Mouse (Mus musculus) hindbrain, embryonic 13.5 days (tissue): ENCODE results near the gene Gse1. TPM values are rescaled to one million over a fixed set of nuclear protein-coding genes. Genes with fewer than 3 reads are reported as not detected.

Source experiments
- ATAC-seq: fragments of 200-750 bp; cut with Nextera tagmentation; 2 replicates; pipeline ENCODE4 v1.8.0; 2017; ENCODE audit warnings: moderate TSS enrichment; ENCODE audit not compliant: low FRiP score
- H3K27ac ChIP-seq: fragments of 300-500 bp; sonication (generic); 2 replicates; pipeline ENCODE4 v1.5.1; 2015; ENCODE audit warnings: inconsistent platforms, mild to moderate bottlenecking, moderate library complexity
- H3K27me3 ChIP-seq: fragments of 300-500 bp; sonication (generic); 2 replicates; pipeline ENCODE4 v1.6.1; 2015; ENCODE audit warnings: mild to moderate bottlenecking, inconsistent platforms
- H3K36me3 ChIP-seq: fragments of 300-500 bp; sonication (generic); 2 replicates; pipeline ENCODE4 v1.6.1; 2015; ENCODE audit warnings: mild to moderate bottlenecking, inconsistent platforms
- H3K4me1 ChIP-seq: fragments of 300-500 bp; sonication (generic); replicated peaks from 2 replicates; pipeline ENCODE4 v1.6.1; 2015; ENCODE audit warnings: inconsistent platforms
- H3K4me2 ChIP-seq: fragments of 300-500 bp; sonication (generic); 2 replicates; pipeline ENCODE4 v1.6.1; 2015; ENCODE audit warnings: inconsistent platforms, mild to moderate bottlenecking, moderate library complexity
- H3K4me3 ChIP-seq: fragments of 300-500 bp; sonication (generic); 2 replicates; pipeline ENCODE4 v1.5.1; 2015; ENCODE audit warnings: mild to moderate bottlenecking, inconsistent platforms
- H3K9ac ChIP-seq: fragments of 300-500 bp; sonication (generic); 2 replicates; pipeline ENCODE4 v1.6.1; 2015; ENCODE audit warnings: mild to moderate bottlenecking, inconsistent platforms
- H3K9me3 ChIP-seq: fragments of 300-500 bp; sonication (generic); 2 replicates; pipeline ENCODE4 v1.6.1; 2016; ENCODE audit warnings: inconsistent platforms
- WGBS: fragments of 180-500 bp; shearing (Covaris S2); methylation state at CpG from one replicate; pipeline ENCODE4 v1.1.7; 2015; 5-methylcytosine and 5-hydroxymethylcytosine counted together
- polyA plus RNA-seq: library from polyadenylated mRNA; unstranded; fragments of >200 nt; fragmentation: Nextera tagmentation; extraction: Ambion mirVana; gene quantifications from 2 replicates; pipeline ENCODE4 v1.2.1, GENCODE M21; 2015

The Gse1 gene
- polyA plus RNA-seq, 1 experiment from 2014 or later: 22.1 TPM

DNA sequence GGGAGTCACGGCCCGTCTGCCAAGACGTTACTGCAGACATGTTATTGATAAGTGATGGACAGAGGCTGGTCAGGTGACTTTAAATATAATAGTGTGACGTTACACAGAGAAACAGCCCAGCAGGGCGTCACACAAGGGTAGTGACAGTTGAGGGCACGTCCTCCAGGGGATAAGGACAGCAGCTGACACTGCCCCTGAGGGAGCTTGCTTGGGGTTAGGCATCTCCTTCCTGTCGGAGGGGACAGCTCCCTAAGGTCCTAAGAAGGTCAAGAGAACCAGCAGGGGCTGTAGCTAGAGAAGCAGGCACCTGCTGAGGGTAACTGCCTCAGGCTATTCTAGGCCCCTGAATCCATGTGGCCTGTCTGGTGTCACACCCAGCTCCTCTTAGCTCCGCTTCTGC lies 343.3 kb downstream of the Gse1 start:
- Histone ChIP-seq H3K36me3 (peaks cover 95% of the 10 kb centered on the region), H3K27ac (no peak overlapping the region), H3K4me3 (no peak overlapping the region), H3K4me2 (no peak overlapping the region), H3K4me1 (peaks cover 38% of the 10 kb centered on the region), H3K9me3 (no peaks in the 10 kb centered on the region), H3K9ac (no peak overlapping the region), H3K27me3 (no peaks in the 10 kb centered on the region)
- ATAC-seq: no peak
- 73% methylated on average over 8 of the region's 8 CpGs for WGBS

DNA sequence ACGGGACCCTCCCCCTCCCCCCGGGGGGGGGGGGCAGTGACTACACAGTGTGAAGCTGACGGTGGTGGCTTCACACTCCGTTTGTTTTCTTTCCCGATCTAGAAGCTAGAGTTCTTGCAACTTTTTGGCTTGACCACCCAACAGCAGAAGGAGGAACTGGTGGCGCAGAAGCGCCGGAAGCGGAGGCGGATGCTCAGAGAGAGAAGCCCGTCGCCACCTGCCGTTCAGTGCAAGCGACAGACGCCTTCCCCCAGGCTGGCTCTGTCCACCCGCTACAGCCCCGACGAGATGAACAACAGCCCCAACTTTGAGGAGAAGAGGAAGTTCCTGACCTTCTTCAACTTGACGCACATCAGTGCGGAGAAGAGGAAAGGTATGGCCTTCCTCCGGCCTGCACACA lies 344.3 kb downstream of the Gse1 start:
- 75% methylated on average over 21 of the region's 21 CpGs for WGBS

DNA sequence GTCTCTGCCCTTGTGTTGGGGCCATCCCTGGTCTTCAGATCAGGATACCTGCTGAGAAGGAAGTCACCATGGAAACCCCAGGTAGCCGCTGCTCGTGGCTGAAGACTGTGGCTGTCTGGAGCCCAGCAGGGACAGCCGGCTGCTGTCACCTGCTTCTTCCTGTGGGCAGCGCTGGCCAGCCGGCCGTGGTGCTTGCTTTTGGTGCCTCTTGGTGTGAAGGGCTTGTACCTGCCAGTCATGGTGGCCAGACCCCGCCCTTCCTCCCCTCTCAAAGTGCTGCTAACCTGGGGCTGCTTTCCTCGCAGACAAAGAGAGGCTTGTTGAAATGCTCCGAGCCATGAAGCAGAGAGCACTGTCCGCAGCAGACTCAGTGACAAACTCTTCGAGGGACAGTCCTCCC lies 345.6 kb downstream of the Gse1 start:
- H3K4me3 ChIP-seq: no peak overlapping the region
- no peak for ATAC-seq
- H3K4me1 ChIP-seq: peaks cover 34% of the 10 kb centered on the region
- H3K36me3 ChIP-seq: peaks cover 95% of the 10 kb centered on the region
- 71% methylated on average over 11 of the region's 11 CpGs for WGBS
- peak overlapping the region; percentile 18; the same call in 1 of the 2 replicates for H3K27ac ChIP-seq
- H3K9me3 ChIP-seq: no peaks in the 10 kb centered on the region
- H3K4me2 ChIP-seq: no peak overlapping the region
- H3K27me3 ChIP-seq: no peaks in the 10 kb centered on the region
- no peak overlapping the region for H3K9ac ChIP-seq

More for the DNA sequence above, 344.3 kb downstream of the Gse1 start:
- H3K4me2 ChIP-seq: no peak overlapping the region
- peaks cover 30% of the 10 kb centered on the region for H3K4me1 ChIP-seq
- H3K27me3 ChIP-seq: no peaks in the 10 kb centered on the region
- no peaks in the 10 kb centered on the region for H3K9me3 ChIP-seq
- H3K27ac ChIP-seq: no peak overlapping the region
- no peak for ATAC-seq
- no peak overlapping the region for H3K9ac ChIP-seq
- no peak overlapping the region for H3K4me3 ChIP-seq
- peaks cover 95% of the 10 kb centered on the region for H3K36me3 ChIP-seq

DNA sequence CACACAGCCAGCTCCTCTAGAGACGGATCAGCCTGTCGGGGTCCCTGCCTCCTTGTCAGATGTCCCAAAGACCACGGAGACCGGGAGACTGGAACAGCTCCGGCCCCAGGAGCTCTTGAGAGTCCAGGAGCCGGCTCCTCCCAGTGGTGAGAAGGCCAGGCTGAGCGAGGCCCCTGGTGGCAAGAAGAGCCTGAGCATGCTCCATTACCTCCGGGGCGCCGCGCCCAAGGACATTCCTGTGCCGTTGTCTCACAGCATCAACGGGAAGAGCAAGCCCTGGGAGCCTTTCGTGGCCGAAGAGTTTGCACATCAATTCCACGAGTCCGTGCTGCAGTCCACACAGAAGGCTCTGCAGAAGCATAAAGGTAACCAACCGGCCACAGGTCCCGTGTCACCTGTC lies 346.7 kb downstream of the Gse1 start:
- no peak overlapping the region for H3K4me3 ChIP-seq
- H3K36me3 ChIP-seq: peaks cover 94% of the 10 kb centered on the region
- ATAC-seq: no peak
- no peak overlapping the region for H3K4me2 ChIP-seq
- peaks cover 34% of the 10 kb centered on the region for H3K4me1 ChIP-seq
- H3K27me3 ChIP-seq: no peaks in the 10 kb centered on the region
- H3K9ac ChIP-seq: peak overlapping the region; percentile 49; the same call in 1 of the 2 replicates
- H3K9me3 ChIP-seq: no peaks in the 10 kb centered on the region
- H3K27ac ChIP-seq: no peak overlapping the region
- 75% methylated on average over 19 of the region's 19 CpGs for WGBS

DNA sequence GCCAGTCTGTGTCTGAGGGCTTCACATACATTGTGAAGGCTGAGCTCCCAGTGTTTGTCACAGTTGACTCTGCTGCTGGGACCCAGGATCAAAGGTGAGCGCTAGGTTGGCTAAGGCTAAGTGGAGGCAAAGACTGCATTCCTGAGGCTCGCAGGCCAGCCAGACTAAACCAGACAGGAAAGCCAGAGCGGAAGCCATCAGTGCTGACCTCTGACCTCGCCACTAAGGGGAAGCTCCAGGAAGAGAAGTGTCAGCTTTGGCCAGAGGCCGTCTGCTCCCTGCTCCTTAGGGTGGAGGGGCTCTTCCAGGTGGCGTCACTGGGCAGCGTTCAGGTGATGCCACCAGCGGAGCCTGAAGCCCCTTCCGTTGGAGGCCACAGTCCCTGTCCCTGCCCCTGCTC lies 347.5 kb downstream of the Gse1 start:
- Histone ChIP-seq H3K4me1 (peaks cover 30% of the 10 kb centered on the region), H3K27ac (0 out of 2 replicates have a peak overlapping the region, but pooled peaks have one; percentile 12), H3K4me2 (no peak overlapping the region), H3K9ac (no peak overlapping the region), H3K4me3 (no peak overlapping the region), H3K27me3 (no peaks in the 10 kb centered on the region), H3K9me3 (no peaks in the 10 kb centered on the region), H3K36me3 (peaks cover 98% of the 10 kb centered on the region)
- WGBS: 71% methylated on average over 9 of the region's 9 CpGs
- no peak for ATAC-seq

DNA sequence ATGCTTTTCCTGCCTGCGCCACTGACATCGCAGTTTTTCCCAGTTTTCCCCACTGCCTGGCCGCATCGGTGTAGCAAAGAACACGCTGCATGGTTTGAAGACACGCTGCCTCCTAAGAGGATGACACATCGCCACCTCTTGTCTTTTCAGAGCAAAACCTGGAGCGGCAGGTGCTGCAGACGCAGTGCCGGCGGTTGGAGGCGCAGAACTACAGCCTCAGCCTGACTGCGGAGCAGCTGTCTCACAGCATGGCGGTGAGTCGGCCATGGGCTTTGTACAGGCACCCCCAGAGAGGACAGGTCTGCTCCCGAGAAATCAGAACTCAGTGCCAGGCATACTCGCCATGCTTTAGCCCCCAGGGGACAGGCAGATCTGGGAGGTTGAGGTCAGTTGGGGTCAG lies 349.6 kb downstream of the Gse1 start:
- H3K4me1 ChIP-seq: peaks cover 25% of the 10 kb centered on the region
- H3K27me3 ChIP-seq: no peaks in the 10 kb centered on the region
- no peak for ATAC-seq
- H3K4me2 ChIP-seq: no peak overlapping the region
- no peaks in the 10 kb centered on the region for H3K9me3 ChIP-seq
- peaks cover 95% of the 10 kb centered on the region for H3K36me3 ChIP-seq
- peak overlapping the region; percentile 31 for H3K27ac ChIP-seq
- WGBS: 77% methylated on average over 17 of the region's 17 CpGs
- no peak overlapping the region for H3K4me3 ChIP-seq
- 0 out of 2 replicates have a peak overlapping the region, but pooled peaks have one; percentile 4 for H3K9ac ChIP-seq

DNA sequence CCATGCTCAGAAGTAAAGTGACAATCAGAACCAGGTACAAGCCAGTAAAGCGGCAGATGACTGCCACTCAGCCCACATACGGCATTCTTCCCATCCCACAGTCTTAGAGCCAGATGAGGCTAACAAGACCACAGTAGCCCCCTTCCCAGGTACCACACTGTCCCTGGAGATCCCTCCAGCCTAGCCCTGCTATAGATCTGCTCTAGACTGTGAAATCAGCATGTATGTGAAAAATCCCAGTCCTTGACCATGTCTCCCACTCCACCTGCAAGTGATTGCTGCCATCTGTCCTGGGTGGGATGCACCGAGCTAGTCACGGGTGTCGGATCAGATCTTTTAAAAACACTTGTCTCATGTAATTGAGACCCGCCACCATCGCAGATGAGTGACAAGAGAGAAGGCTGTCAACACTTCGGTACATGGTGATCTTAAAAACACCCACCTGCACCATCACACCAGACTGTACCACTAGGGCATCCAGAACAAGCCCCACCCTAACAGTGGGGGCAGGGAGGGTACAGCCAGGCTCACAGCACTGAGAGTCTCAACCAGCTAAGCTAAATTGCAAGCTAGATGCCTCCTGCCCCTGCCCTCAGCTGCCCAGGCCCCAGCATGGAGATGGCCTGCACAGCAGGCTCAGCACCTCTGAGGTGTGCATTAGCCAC lies 352.2 kb downstream of the Gse1 start:
- ATAC-seq: no peak
- peaks cover 69% of the 10 kb centered on the region for H3K36me3 ChIP-seq
- no peaks in the 10 kb centered on the region for H3K9me3 ChIP-seq
- no peaks in the 10 kb centered on the region for H3K27me3 ChIP-seq
- H3K4me1 ChIP-seq: peaks cover 14% of the 10 kb centered on the region
- H3K9ac ChIP-seq: 0 out of 2 replicates have a peak overlapping the region, but pooled peaks have one; percentile 15
- no peak overlapping the region for H3K4me3 ChIP-seq
- H3K27ac ChIP-seq: no peak overlapping the region
- WGBS: 87% methylated on average over 8 of the region's 8 CpGs
- no peak overlapping the region for H3K4me2 ChIP-seq

DNA sequence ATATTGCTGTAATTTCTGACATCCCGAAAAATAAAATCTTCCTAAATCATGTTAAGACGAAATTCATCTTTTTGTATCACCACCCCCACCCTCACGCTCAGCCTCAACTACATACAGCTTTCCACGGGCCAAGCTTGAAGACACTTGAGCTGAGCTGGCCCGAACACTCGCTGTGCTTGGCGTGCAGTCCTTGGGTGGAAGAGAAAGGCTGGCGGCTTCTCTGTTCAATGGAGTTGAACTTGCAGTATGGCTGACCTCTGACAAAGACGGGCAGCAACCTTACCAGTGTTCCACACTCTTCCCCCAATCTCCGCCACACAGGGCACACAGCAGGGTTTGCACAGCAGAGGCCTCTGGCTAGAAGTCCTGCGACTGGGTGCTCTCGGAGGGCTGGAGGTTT lies 353.1 kb downstream of the Gse1 start:
- peaks cover 7% of the 10 kb centered on the region for H3K4me1 ChIP-seq
- no peak overlapping the region for H3K27ac ChIP-seq
- no peak for ATAC-seq
- H3K9me3 ChIP-seq: no peaks in the 10 kb centered on the region
- no peak overlapping the region for H3K9ac ChIP-seq
- H3K4me3 ChIP-seq: no peak overlapping the region
- H3K4me2 ChIP-seq: no peak overlapping the region
- no peaks in the 10 kb centered on the region for H3K27me3 ChIP-seq
- peaks cover 60% of the 10 kb centered on the region for H3K36me3 ChIP-seq
- 92% methylated on average over 12 of the region's 12 CpGs for WGBS

DNA sequence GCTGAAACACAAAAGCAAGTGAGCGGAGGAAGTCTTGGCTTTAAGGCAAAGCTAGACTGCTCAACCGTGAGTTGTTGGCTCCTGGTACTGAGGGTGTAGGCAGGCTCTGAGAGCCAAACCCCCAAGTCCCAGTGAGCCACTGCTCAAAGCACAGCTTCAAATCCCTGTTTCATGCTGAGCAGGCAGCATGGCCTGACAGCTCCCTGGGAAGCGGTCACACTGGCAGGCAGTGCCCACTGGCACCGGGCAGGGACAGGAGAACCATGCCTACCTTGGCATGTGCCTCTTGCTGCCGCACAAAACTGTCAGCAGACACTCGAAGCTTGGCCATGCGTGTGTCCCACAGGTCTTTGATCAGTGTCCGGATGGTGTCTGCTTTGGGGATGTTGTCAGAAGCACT lies 353.6 kb downstream of the Gse1 start:
- Histone ChIP-seq H3K9me3 (no peaks in the 10 kb centered on the region), H3K27ac (no peak overlapping the region), H3K27me3 (no peaks in the 10 kb centered on the region), H3K4me1 (peaks cover 4% of the 10 kb centered on the region; the same call in 1 of the 2 replicates), H3K9ac (no peak overlapping the region), H3K4me2 (no peak overlapping the region), H3K4me3 (no peak overlapping the region), H3K36me3 (peaks cover 55% of the 10 kb centered on the region)
- 96% methylated on average over 8 of the region's 8 CpGs for WGBS
- ATAC-seq: no peak

DNA sequence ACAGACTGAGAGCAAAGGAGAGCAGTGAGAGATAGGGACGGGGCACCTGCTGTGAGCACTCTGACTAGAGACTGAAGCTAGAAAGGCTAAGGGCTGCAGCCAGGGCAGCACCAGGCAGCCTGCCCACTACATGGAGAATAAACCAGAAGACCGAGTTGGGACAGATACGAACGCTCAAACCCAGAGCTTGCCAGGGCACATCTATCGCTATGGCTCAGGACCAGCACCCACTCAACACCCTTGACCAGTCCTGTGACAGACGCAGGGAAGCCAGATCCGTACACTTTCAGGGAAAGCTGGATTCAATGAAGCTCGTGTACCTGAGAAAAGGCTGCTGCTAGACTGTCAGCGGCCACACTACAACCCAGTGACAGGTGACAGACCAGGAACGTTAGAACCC lies 357.3 kb downstream of the Gse1 start:
- Histone ChIP-seq H3K4me1 (peaks cover 16% of the 10 kb centered on the region), H3K4me2 (no peak overlapping the region), H3K27ac (no peak overlapping the region), H3K9ac (no peak overlapping the region), H3K4me3 (no peak overlapping the region), H3K36me3 (peaks cover 20% of the 10 kb centered on the region), H3K27me3 (no peaks in the 10 kb centered on the region), H3K9me3 (no peaks in the 10 kb centered on the region)
- 95% methylated on average over 10 of the region's 10 CpGs for WGBS
- no peak for ATAC-seq

DNA sequence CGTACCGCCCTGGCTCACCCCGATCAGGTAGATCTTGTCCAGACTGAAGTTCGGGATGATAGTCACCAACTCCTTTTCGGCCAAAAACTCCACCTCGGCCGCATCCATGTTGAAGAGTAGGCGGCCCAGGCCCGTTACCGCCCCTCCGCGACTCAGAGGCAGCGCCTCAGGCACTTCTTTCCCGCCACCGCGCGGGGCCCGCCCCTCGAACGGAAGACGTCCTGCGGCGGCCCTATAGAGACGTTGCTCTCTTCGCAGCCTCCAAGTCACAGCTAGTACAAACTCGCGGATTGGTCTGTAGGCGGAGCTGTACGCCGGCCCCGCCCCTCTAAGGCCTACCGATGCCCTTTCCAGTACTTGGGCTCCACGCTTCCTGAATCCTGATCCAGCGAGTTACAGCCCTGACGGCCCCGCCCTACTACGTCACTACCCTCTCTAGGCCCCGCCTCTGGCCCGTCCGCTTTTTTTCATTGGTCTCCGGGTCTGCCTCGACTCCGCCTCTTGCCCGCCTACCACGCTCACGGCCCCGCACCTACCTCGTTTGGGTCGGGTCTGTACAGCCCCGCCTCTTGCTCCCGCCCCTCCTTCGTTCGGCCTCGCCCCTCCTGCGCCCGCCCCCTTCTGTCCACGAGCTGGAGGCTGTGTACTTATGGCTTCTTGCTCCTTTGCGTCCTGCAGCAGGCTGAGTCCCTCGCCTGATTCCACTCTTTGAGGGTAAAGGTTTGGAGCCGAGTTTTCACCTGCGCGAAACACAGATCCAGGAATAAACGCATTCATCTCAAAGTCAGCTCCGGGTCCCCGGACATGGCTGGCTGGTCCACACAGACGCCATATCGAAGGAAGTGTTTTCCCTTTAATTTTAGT lies 360.9 kb downstream of the Gse1 start, which contains the start of gene Gins2:
Gins2 (minus strand) TSS at position 397 of the 864 bp plus-strand sequence.
- Histone ChIP-seq H3K9me3 (no peaks in the 10 kb centered on the region), H3K27ac (peak within 1 kb of the TSS; percentile 53), H3K27me3 (no peaks in the 10 kb centered on the region), H3K4me1 (peaks cover 26% of the 10 kb centered on the region), H3K9ac (peak within 1 kb of the TSS; percentile 73), H3K36me3 (no peaks in the 10 kb centered on the region), H3K4me3 (peak within 1 kb of the TSS; percentile 56), H3K4me2 (peak within 1 kb of the TSS; percentile 93)
- WGBS: under 1% methylated on average over 67 of the region's 67 CpGs
- ATAC-seq: peak; percentile 99

DNA sequence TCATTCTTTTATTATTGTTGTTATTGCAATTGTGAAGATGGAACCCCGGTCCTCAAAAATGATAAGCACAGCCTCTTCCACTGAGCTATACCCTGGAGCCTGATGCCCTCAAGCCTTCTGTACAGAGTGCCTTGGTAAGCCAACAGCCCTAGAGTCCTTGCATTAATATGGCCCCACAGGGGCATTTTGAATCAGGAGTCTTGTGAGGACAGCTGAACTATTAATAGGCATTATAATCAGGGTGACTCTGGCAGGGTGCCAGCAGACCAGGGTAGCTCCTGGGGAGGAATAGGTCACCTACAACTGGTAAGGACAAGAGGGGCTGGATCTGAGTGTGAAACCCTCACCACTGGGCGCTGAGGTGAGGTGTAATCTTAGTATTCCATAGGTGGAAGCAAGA lies 361.7 kb downstream of the Gse1 start:
- ATAC-seq: no peak
- Histone ChIP-seq H3K9me3 (no peaks in the 10 kb centered on the region), H3K27me3 (no peaks in the 10 kb centered on the region), H3K4me2 (peak overlapping the region; percentile 93), H3K4me1 (peaks cover 26% of the 10 kb centered on the region), H3K9ac (peak overlapping the region; percentile 64), H3K36me3 (no peaks in the 10 kb centered on the region), H3K4me3 (peak overlapping the region; percentile 56), H3K27ac (peak overlapping the region; percentile 53)
- WGBS: 65% methylated on average over 2 of the region's 2 CpGs
